Mouse (Mus musculus): ENCODE results near the gene Rbfox1. TPM values are rescaled to one million over a fixed set of nuclear protein-coding genes. Genes with fewer than 3 reads are reported as not detected.

Gene Rbfox1
- polyA plus RNA-seq, 1 experiment from 2014 or later = 339 TPM

- H3K4me2 ChIP-seq (ENCODE audit: low read depth, low read length) = no peak overlapping the region
- H3K9ac ChIP-seq (replicated peaks; ENCODE audit: low read depth, low read length) = no peak overlapping the region
- 51% methylated on average over 1 of the region's 1 CpGs for WGBS
- H3K4me1 ChIP-seq (ENCODE audit: control insufficient read depth, insufficient read depth, low read length) = no peaks in the 10 kb centered on the region
- ATAC-seq (ENCODE audit: low read depth) = no peak
- no peaks in the 10 kb centered on the region for H3K36me3 ChIP-seq (ENCODE audit: control insufficient read depth, insufficient read depth, low read length)
- H3K27me3 ChIP-seq (ENCODE audit: control insufficient read depth, insufficient read depth, low read length) = no peaks in the 10 kb centered on the region
- H3K27ac ChIP-seq (ENCODE audit: low read depth, low read length) = no peak overlapping the region
- no peak overlapping the region for H3K4me3 ChIP-seq (ENCODE audit: low read depth, low read length)
- H3K9me3 ChIP-seq (ENCODE audit: control insufficient read depth, low read length) = no peaks in the 10 kb centered on the region
These were observed 60.5 kb downstream of the Rbfox1 start for GRCm38 (mm10) chr16:5945682-5946081.

- no peak overlapping the region for H3K27ac ChIP-seq (ENCODE audit: low read depth, low read length)
- no peak for ATAC-seq (ENCODE audit: low read depth)
- H3K9ac ChIP-seq (replicated peaks; ENCODE audit: low read depth, low read length) = no peak overlapping the region
- no peaks in the 10 kb centered on the region for H3K9me3 ChIP-seq (ENCODE audit: control insufficient read depth, low read length)
- H3K27me3 ChIP-seq (ENCODE audit: control insufficient read depth, insufficient read depth, low read length) = no peaks in the 10 kb centered on the region
- WGBS = 76% methylated on average over 3 of the region's 3 CpGs
- no peak overlapping the region for H3K4me3 ChIP-seq (ENCODE audit: low read depth, low read length)
- H3K4me1 ChIP-seq (ENCODE audit: control insufficient read depth, insufficient read depth, low read length) = no peaks in the 10 kb centered on the region
- H3K36me3 ChIP-seq (ENCODE audit: control insufficient read depth, insufficient read depth, low read length) = no peaks in the 10 kb centered on the region
- H3K4me2 ChIP-seq (ENCODE audit: low read depth, low read length) = no peak overlapping the region
These were observed 68.0 kb downstream of the Rbfox1 start for GRCm38 (mm10) chr16:5953106-5953505.

- Histone ChIP-seq H3K4me1 (ENCODE audit: control insufficient read depth, insufficient read depth, low read length) (no peaks in the 10 kb centered on the region), H3K9ac (replicated peaks; ENCODE audit: low read depth, low read length) (no peak overlapping the region), H3K4me3 (ENCODE audit: low read depth, low read length) (no peak overlapping the region), H3K36me3 (ENCODE audit: control insufficient read depth, insufficient read depth, low read length) (no peaks in the 10 kb centered on the region), H3K4me2 (ENCODE audit: low read depth, low read length) (no peak overlapping the region), H3K9me3 (ENCODE audit: control insufficient read depth, low read length) (no peaks in the 10 kb centered on the region), H3K27ac (ENCODE audit: low read depth, low read length) (no peak overlapping the region), H3K27me3 (ENCODE audit: control insufficient read depth, insufficient read depth, low read length) (no peaks in the 10 kb centered on the region)
- no peak for ATAC-seq (ENCODE audit: low read depth)
- WGBS = 72% methylated on average over 4 of the region's 4 CpGs
These were observed 72.3 kb downstream of the Rbfox1 start for GRCm38 (mm10) chr16:5957418-5957817.

- 82% methylated on average over 3 of the region's 3 CpGs for WGBS
- Histone ChIP-seq H3K36me3 (ENCODE audit: control insufficient read depth, insufficient read depth, low read length) (no peaks in the 10 kb centered on the region), H3K27me3 (ENCODE audit: control insufficient read depth, insufficient read depth, low read length) (no peaks in the 10 kb centered on the region), H3K4me3 (ENCODE audit: low read depth, low read length) (no peak overlapping the region), H3K4me2 (ENCODE audit: low read depth, low read length) (no peak overlapping the region), H3K27ac (ENCODE audit: low read depth, low read length) (no peak overlapping the region), H3K9me3 (ENCODE audit: control insufficient read depth, low read length) (no peaks in the 10 kb centered on the region), H3K4me1 (ENCODE audit: control insufficient read depth, insufficient read depth, low read length) (no peaks in the 10 kb centered on the region), H3K9ac (replicated peaks; ENCODE audit: low read depth, low read length) (no peak overlapping the region)
- ATAC-seq (ENCODE audit: low read depth) = no peak
These were observed 76.6 kb downstream of the Rbfox1 start for GRCm38 (mm10) chr16:5961786-5962185.

- H3K9me3 ChIP-seq (ENCODE audit: control insufficient read depth, low read length) = no peaks in the 10 kb centered on the region
- no peak overlapping the region for H3K27ac ChIP-seq (ENCODE audit: low read depth, low read length)
- no peak overlapping the region for H3K4me3 ChIP-seq (ENCODE audit: low read depth, low read length)
- no peak for ATAC-seq (ENCODE audit: low read depth)
- no peak overlapping the region for H3K9ac ChIP-seq (replicated peaks; ENCODE audit: low read depth, low read length)
- no peaks in the 10 kb centered on the region for H3K27me3 ChIP-seq (ENCODE audit: control insufficient read depth, insufficient read depth, low read length)
- WGBS = 64% methylated on average over 2 of the region's 2 CpGs
- no peaks in the 10 kb centered on the region for H3K36me3 ChIP-seq (ENCODE audit: control insufficient read depth, insufficient read depth, low read length)
- no peak overlapping the region for H3K4me2 ChIP-seq (ENCODE audit: low read depth, low read length)
- H3K4me1 ChIP-seq (ENCODE audit: control insufficient read depth, insufficient read depth, low read length) = no peaks in the 10 kb centered on the region
These were observed 89.0 kb downstream of the Rbfox1 start for GRCm38 (mm10) chr16:5974172-5974571.

GRCm38 (mm10) chr16:5992045-5993011 lies 107.2 kb downstream of the Rbfox1 start:
- Histone ChIP-seq H3K9me3 (ENCODE audit: control insufficient read depth, low read length) (no peaks in the 10 kb centered on the region), H3K4me1 (ENCODE audit: control insufficient read depth, insufficient read depth, low read length) (0 out of 2 replicates have a peak, but pooled peaks cover 3% of the 10 kb centered on the region), H3K27ac (ENCODE audit: low read depth, low read length) (no peak overlapping the region), H3K4me2 (ENCODE audit: low read depth, low read length) (no peak overlapping the region), H3K27me3 (ENCODE audit: control insufficient read depth, insufficient read depth, low read length) (no peaks in the 10 kb centered on the region), H3K9ac (replicated peaks; ENCODE audit: low read depth, low read length) (no peak overlapping the region), H3K4me3 (ENCODE audit: low read depth, low read length) (no peak overlapping the region), H3K36me3 (ENCODE audit: control insufficient read depth, insufficient read depth, low read length) (no peaks in the 10 kb centered on the region)
- 22% methylated on average over 10 of the region's 10 CpGs for WGBS
- ATAC-seq (ENCODE audit: low read depth) = peak; percentile 66

GRCm38 (mm10) chr16:5997136-5997535 lies 112.0 kb downstream of the Rbfox1 start:
- Histone ChIP-seq H3K9ac (replicated peaks; ENCODE audit: low read depth, low read length) (no peak overlapping the region), H3K36me3 (ENCODE audit: control insufficient read depth, insufficient read depth, low read length) (no peaks in the 10 kb centered on the region), H3K4me1 (ENCODE audit: control insufficient read depth, insufficient read depth, low read length) (0 out of 2 replicates have a peak, but pooled peaks cover 3% of the 10 kb centered on the region), H3K9me3 (ENCODE audit: control insufficient read depth, low read length) (no peaks in the 10 kb centered on the region), H3K4me2 (ENCODE audit: low read depth, low read length) (no peak overlapping the region), H3K4me3 (ENCODE audit: low read depth, low read length) (no peak overlapping the region), H3K27ac (ENCODE audit: low read depth, low read length) (no peak overlapping the region), H3K27me3 (ENCODE audit: control insufficient read depth, insufficient read depth, low read length) (no peaks in the 10 kb centered on the region)
- ATAC-seq (ENCODE audit: low read depth) = no peak
- 55% methylated on average over 4 of the region's 4 CpGs for WGBS

- no peak for ATAC-seq (ENCODE audit: low read depth)
- H3K27ac ChIP-seq (ENCODE audit: low read depth, low read length) = no peak overlapping the region
- WGBS = 79% methylated on average over 4 of the region's 4 CpGs
- H3K27me3 ChIP-seq (ENCODE audit: control insufficient read depth, insufficient read depth, low read length) = no peaks in the 10 kb centered on the region
- H3K9ac ChIP-seq (replicated peaks; ENCODE audit: low read depth, low read length) = no peak overlapping the region
- H3K4me1 ChIP-seq (ENCODE audit: control insufficient read depth, insufficient read depth, low read length) = 0 out of 2 replicates have a peak, but pooled peaks cover 2% of the 10 kb centered on the region
- no peaks in the 10 kb centered on the region for H3K36me3 ChIP-seq (ENCODE audit: control insufficient read depth, insufficient read depth, low read length)
- H3K4me2 ChIP-seq (ENCODE audit: low read depth, low read length) = no peak overlapping the region
- H3K4me3 ChIP-seq (ENCODE audit: low read depth, low read length) = no peak overlapping the region
- no peaks in the 10 kb centered on the region for H3K9me3 ChIP-seq (ENCODE audit: control insufficient read depth, low read length)
These were observed 112.5 kb downstream of the Rbfox1 start for GRCm38 (mm10) chr16:5997651-5998050.

- Histone ChIP-seq H3K9me3 (ENCODE audit: control insufficient read depth, low read length) (no peaks in the 10 kb centered on the region), H3K27ac (ENCODE audit: low read depth, low read length) (no peak overlapping the region), H3K36me3 (ENCODE audit: control insufficient read depth, insufficient read depth, low read length) (no peaks in the 10 kb centered on the region), H3K4me3 (ENCODE audit: low read depth, low read length) (no peak overlapping the region), H3K4me2 (ENCODE audit: low read depth, low read length) (no peak overlapping the region), H3K27me3 (ENCODE audit: control insufficient read depth, insufficient read depth, low read length) (no peaks in the 10 kb centered on the region), H3K4me1 (ENCODE audit: control insufficient read depth, insufficient read depth, low read length) (no peaks in the 10 kb centered on the region), H3K9ac (replicated peaks; ENCODE audit: low read depth, low read length) (no peak overlapping the region)
- 58% methylated on average over 1 of the region's 1 CpGs for WGBS
- ATAC-seq (ENCODE audit: low read depth) = no peak
These were observed 114.9 kb downstream of the Rbfox1 start for GRCm38 (mm10) chr16:6000016-6000415.

Measured in neural tube, embryonic 14.5 days (tissue).